Mouse (Mus musculus) brain, embryonic 14.5 days (tissue): ENCODE results near the gene Nrcam. TPM values are rescaled to one million over a fixed set of nuclear protein-coding genes. Genes with fewer than 3 reads are reported as not detected.

Experiments used
- DNase-seq: peaks from one replicate; pipeline ENCODE4 v3.0.0-alpha.2; 2011; ENCODE audit warnings: low read depth
- CTCF ChIP-seq: fragments of 200-500 bp; IDR thresholded peaks from 2 replicates; pipeline ENCODE4 v1.5.1; 2012; ENCODE audit warnings: inconsistent platforms, mild to moderate bottlenecking, moderate library complexity, borderline replicate concordance; ENCODE audit not compliant: insufficient read depth, insufficient read length; ENCODE audit errors: extremely low read depth
- POLR2A ChIP-seq: fragments of 200-500 bp; IDR thresholded peaks from 2 replicates; pipeline ENCODE4 v1.6.1; 2012; ENCODE audit warnings: mild to moderate bottlenecking, inconsistent platforms, borderline replicate concordance; ENCODE audit not compliant: poor library complexity, insufficient read depth, insufficient read length, severe bottlenecking; ENCODE audit errors: extremely low read depth
- polyA plus RNA-seq: library from polyadenylated mRNA; depleted of rRNA; stranded (reverse); fragments of >200 nt; gene quantifications from 2 replicates; pipeline ENCODE4 v1.2.3, GENCODE M21; 2012

Nrcam gene
- polyA plus RNA-seq, 1 experiment, result 89.1 TPM

- TF ChIP-seq POLR2A, result no peak
- no peak for TF ChIP-seq CTCF
- DNase-seq, result no peak
Observed at GRCm38 (mm10) chr12:44453791-44454190, 125.1 kb downstream of the Nrcam start.

- TF ChIP-seq CTCF (no peak), POLR2A (no peak)
- no peak for DNase-seq
Observed at GRCm38 (mm10) chr12:44457961-44458360, 129.3 kb downstream of the Nrcam start.

- TF ChIP-seq POLR2A, result no peak
- TF ChIP-seq CTCF, result no peak
- peak; percentile 68 for DNase-seq
Observed at GRCm38 (mm10) chr12:44462436-44462835, 133.8 kb downstream of the Nrcam start.

GRCm38 (mm10) chr12:44462976-44463375, 134.3 kb downstream of the Nrcam start:
- DNase-seq, result peak; percentile 80
- TF ChIP-seq POLR2A (no peak), CTCF (no peak)

GRCm38 (mm10) chr12:44471073-44471472, 142.4 kb downstream of the Nrcam start:
- no peak for DNase-seq
- TF ChIP-seq POLR2A, result no peak
- TF ChIP-seq CTCF, result no peak

- no peak for DNase-seq
- TF ChIP-seq CTCF (no peak), POLR2A (no peak)
Observed at GRCm38 (mm10) chr12:44475355-44475754, 146.7 kb downstream of the Nrcam start.

GRCm38 (mm10) chr12:44479260-44480030, 150.8 kb downstream of the Nrcam start:
- TF ChIP-seq CTCF, result no peak
- TF ChIP-seq POLR2A, result no peak
- DNase-seq, result peak; percentile 90

GRCm38 (mm10) chr12:44480031-44480419, 151.3 kb downstream of the Nrcam start:
- DNase-seq, result peak; percentile 62
- no peak for TF ChIP-seq POLR2A
- no peak for TF ChIP-seq CTCF

GRCm38 (mm10) chr12:44481415-44481814, 152.7 kb downstream of the Nrcam start:
- TF ChIP-seq CTCF, result no peak
- no peak for TF ChIP-seq POLR2A
- peak; percentile 74 for DNase-seq

GRCm38 (mm10) chr12:44492759-44493479, 164.2 kb downstream of the Nrcam start:
- DNase-seq, result peak; percentile 61
- no peak for TF ChIP-seq POLR2A
- TF ChIP-seq CTCF, result no peak

GRCm38 (mm10) chr12:44497762-44498161, 169.1 kb downstream of the Nrcam start:
- peak; percentile 46 for DNase-seq
- TF ChIP-seq POLR2A (no peak), CTCF (no peak)
